Mouse (Mus musculus) liver, embryonic 14.5 days (tissue): ENCODE data around the gene Pald1. TPM values are rescaled to one million over a fixed set of nuclear protein-coding genes. Genes with fewer than 3 reads are reported as not detected.

ENCODE experiments used
- ATAC-seq: fragments of 200-750 bp; cut with Nextera tagmentation; 2 replicates; pipeline ENCODE4 v1.8.0; 2017; ENCODE audit warnings: moderate number of reproducible peaks, mild to moderate bottlenecking, moderate library complexity; ENCODE audit not compliant: insufficient read depth
- DNase-seq, 3 experiments: peaks; one replicate each; pipeline ENCODE4 v3.0.0-alpha.2; 2012 to 2013; ENCODE audit warnings: low read depth in 3 of 3, low spot score in 3 of 3
- H3K27ac ChIP-seq: fragments of 300-500 bp; sonication (generic); 2 replicates; pipeline ENCODE4 v1.5.1; 2014; ENCODE audit warnings: moderate library complexity, mild to moderate bottlenecking, control low read depth, inconsistent platforms
- H3K27me3 ChIP-seq: fragments of 300-500 bp; sonication (generic); 2 replicates; pipeline ENCODE4 v1.6.1; 2014; ENCODE audit warnings: mild to moderate bottlenecking, low read length, moderate library complexity; ENCODE audit not compliant: control insufficient read depth, insufficient read depth
- H3K36me3 ChIP-seq: fragments of 300-500 bp; sonication (generic); replicated peaks from 2 replicates; pipeline ENCODE4 v1.6.1; 2014; ENCODE audit warnings: low read depth; ENCODE audit not compliant: control insufficient read depth, insufficient read depth
- H3K4me1 ChIP-seq, 2 experiments: fragments of 200-500 bp in 1 of 2; fragments of 300-500 bp in 1 of 2; sonication (generic) in 1 of 2; replicated peaks; 2 replicates each; pipeline ENCODE4 v1.6.1; 2012 to 2014; ENCODE audit warnings: antibody characterized with exemption in 1 of 2, inconsistent platforms in 1 of 2, low read length in 1 of 2; ENCODE audit not compliant: control insufficient read depth in 2 of 2, insufficient read depth in 2 of 2
- H3K4me2 ChIP-seq: fragments of 300-500 bp; sonication (generic); 2 replicates; pipeline ENCODE4 v1.6.1; 2014; ENCODE audit warnings: low read depth, mild to moderate bottlenecking, control low read depth, moderate library complexity
- H3K4me3 ChIP-seq, 2 experiments: fragments of 200-500 bp in 1 of 2; fragments of 300-500 bp in 1 of 2; sonication (generic) in 1 of 2; 2 replicates each; pipeline ENCODE4 v1.5.1; 2012 to 2014; ENCODE audit warnings: low read depth in 2 of 2, low read length in 2 of 2, mild to moderate bottlenecking in 2 of 2, control low read depth in 1 of 2, inconsistent platforms in 1 of 2, moderate library complexity in 1 of 2; ENCODE audit not compliant: insufficient read depth in 1 of 2
- H3K9ac ChIP-seq: fragments of 300-500 bp; sonication (generic); replicated peaks from 2 replicates; pipeline ENCODE4 v1.6.1; 2014; ENCODE audit warnings: mild to moderate bottlenecking, control low read depth, moderate library complexity
- H3K9me3 ChIP-seq: fragments of 300-500 bp; sonication (generic); 2 replicates; pipeline ENCODE4 v1.6.1; 2016; ENCODE audit warnings: low read length, mixed read lengths; ENCODE audit not compliant: control insufficient read depth
- CTCF ChIP-seq: IDR thresholded peaks from 2 replicates; pipeline ENCODE4 v1.5.1; 2016; ENCODE audit warnings: antibody characterized with exemption, low read depth, control low read depth
- EP300 ChIP-seq: IDR thresholded peaks from 2 replicates; pipeline ENCODE4 v1.6.1; 2016; ENCODE audit warnings: antibody characterized with exemption, low read depth
- WGBS: fragments of 180-500 bp; shearing (Covaris S2); extraction: QIAGEN DNeasy Blood & Tissue Kit; methylation state at CpG from one replicate; pipeline ENCODE4 v1.1.7; 2014; ENCODE audit not compliant: insufficient replicate concordance; 5-methylcytosine and 5-hydroxymethylcytosine counted together
- polyA plus RNA-seq, 2 experiments: library from polyadenylated mRNA; depleted of rRNA in 1 of 2; stranded (reverse) in 1 of 2; unstranded in 1 of 2; fragments of >200 nt; fragmentation: Nextera tagmentation in 1 of 2; extraction: Ambion mirVana in 1 of 2; gene quantifications; 2 replicates each; pipeline versions ENCODE4 v1.2.1 to v1.2.3; 2012 to 2014

Pald1 gene
- polyA plus RNA-seq, 2 experiments = 4.0 to 4.4 TPM

- H3K9me3 ChIP-seq = no peaks in the 10 kb centered on the region
- peaks cover 0 to 10% of the 10 kb centered on the region in 2 experiments; a peak in 2 of 4 replicates for H3K4me1 ChIP-seq
- no peak overlapping the region for H3K27ac ChIP-seq
- no peaks in the 10 kb centered on the region for H3K27me3 ChIP-seq
- TF ChIP-seq EP300 (no peak), CTCF (no peak)
- H3K36me3 ChIP-seq = no peaks in the 10 kb centered on the region
- DNase-seq (no peak), ATAC-seq (no peak)
- no peak overlapping the region for H3K9ac ChIP-seq
- no peak overlapping the region for H3K4me2 ChIP-seq
- H3K4me3 ChIP-seq = no peak overlapping the region
- 61% methylated on average over 5 of the region's 5 CpGs for WGBS
Measured at GRCm38 (mm10) chr10:61369755-61370154, 13.6 kb downstream of the Pald1 start.

DNA sequence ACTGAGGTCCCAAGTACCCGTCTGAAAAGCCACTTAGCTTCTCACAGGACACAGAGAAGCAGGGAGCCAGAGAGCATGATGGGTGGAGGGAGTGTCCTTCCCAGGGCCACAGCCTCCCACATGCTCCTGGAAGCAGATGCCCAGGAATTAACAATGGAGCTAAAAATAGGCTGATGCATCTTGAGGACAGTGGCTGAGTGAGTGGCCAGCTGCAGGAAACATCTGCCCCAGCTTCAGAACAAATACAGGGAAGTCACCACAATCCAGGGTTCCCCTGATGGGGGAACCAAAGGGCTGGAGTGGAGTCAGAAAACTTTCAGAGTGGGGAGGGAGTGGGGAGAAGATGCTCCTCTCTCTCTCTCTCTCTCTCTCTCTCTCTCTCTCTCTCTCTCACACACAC lies 17.4 kb downstream of the Pald1 start:
- H3K36me3 ChIP-seq = no peaks in the 10 kb centered on the region
- TF ChIP-seq CTCF (peak; percentile 12; the same call in 1 of the 2 replicates), EP300 (no peak)
- no peaks in the 10 kb centered on the region for H3K9me3 ChIP-seq
- H3K27ac ChIP-seq = no peak overlapping the region
- H3K4me3 ChIP-seq = no peak overlapping the region
- no peaks in the 10 kb centered on the region for H3K4me1 ChIP-seq
- ATAC-seq (no peak), DNase-seq (no peak)
- no peak overlapping the region for H3K4me2 ChIP-seq
- no peaks in the 10 kb centered on the region for H3K27me3 ChIP-seq
- H3K9ac ChIP-seq = no peak overlapping the region
- WGBS = 33% methylated on average over 1 of the region's 1 CpGs

DNA sequence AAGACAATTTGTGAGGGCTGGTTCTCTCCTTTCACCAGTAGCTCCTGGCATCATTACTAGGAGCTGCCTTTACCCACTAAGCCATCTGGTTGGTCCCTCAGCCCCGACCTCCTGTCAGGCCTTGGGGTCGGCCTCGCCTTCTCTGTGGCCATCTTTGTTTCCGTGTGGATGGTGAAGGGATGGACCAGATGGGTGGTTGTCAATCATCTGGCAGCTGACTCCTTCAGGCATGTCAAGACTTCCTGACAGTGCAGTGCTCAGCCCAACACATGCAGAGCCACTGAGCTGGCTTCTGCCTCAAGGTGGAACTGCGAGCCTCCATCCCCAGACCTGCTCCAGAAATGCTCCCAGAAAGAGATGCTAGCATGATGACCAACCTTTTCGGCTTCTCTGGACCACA lies 18.9 kb downstream of the Pald1 start:
- Histone ChIP-seq H3K4me3 (no peak overlapping the region), H3K36me3 (no peaks in the 10 kb centered on the region), H3K4me2 (no peak overlapping the region), H3K27ac (no peak overlapping the region), H3K9me3 (no peaks in the 10 kb centered on the region), H3K4me1 (no peaks in the 10 kb centered on the region), H3K9ac (no peak overlapping the region), H3K27me3 (no peaks in the 10 kb centered on the region)
- DNase-seq = no peak
- WGBS = 62% methylated on average over 6 of the region's 6 CpGs
- TF ChIP-seq CTCF = no peak
- no peak for TF ChIP-seq EP300
- no peak for ATAC-seq

- Histone ChIP-seq H3K4me1 (no peaks in the 10 kb centered on the region), H3K4me3 (no peak overlapping the region), H3K27ac (no peak overlapping the region), H3K36me3 (no peaks in the 10 kb centered on the region), H3K9me3 (no peaks in the 10 kb centered on the region), H3K27me3 (no peaks in the 10 kb centered on the region), H3K9ac (no peak overlapping the region), H3K4me2 (no peak overlapping the region)
- ATAC-seq (no peak), DNase-seq (no peak)
- 61% methylated on average over 8 of the region's 8 CpGs for WGBS
- TF ChIP-seq CTCF = no peak
- TF ChIP-seq EP300 = no peak
Measured at GRCm38 (mm10) chr10:61362992-61363391, 20.3 kb downstream of the Pald1 start.

- Histone ChIP-seq H3K9me3 (no peaks in the 10 kb centered on the region), H3K4me3 (no peak overlapping the region), H3K36me3 (no peaks in the 10 kb centered on the region), H3K27ac (no peak overlapping the region), H3K4me1 (no peaks in the 10 kb centered on the region), H3K4me2 (no peak overlapping the region), H3K9ac (no peak overlapping the region), H3K27me3 (no peaks in the 10 kb centered on the region)
- TF ChIP-seq CTCF = no peak
- TF ChIP-seq EP300 = no peak
- DNase-seq = no peak
- no peak for ATAC-seq
- WGBS = 72% methylated on average over 9 of the region's 9 CpGs
Measured at GRCm38 (mm10) chr10:61362483-61362882, 20.8 kb downstream of the Pald1 start.

DNA sequence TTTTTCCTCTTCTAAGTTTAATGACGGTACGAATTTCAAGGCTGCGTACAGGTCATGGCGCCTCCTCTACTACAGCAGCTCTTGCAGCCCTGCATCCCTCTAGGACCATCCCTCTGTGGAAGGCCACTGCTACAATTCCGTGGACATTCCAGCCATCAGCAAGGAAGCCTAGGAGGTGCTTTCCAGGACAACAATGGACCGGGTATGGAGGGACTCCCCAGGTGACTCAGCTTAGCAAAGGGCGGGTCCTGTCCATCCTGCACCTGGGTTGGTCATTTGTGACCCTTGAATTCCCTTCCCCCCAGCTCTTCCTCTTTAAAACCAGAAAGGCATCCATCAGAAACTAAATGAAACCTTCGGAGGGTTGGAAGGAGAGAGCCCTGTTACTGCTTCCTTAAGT lies 22.7 kb downstream of the Pald1 start:
- Histone ChIP-seq H3K4me2 (no peak overlapping the region), H3K9me3 (no peaks in the 10 kb centered on the region), H3K4me3 (no peak overlapping the region), H3K4me1 (no peaks in the 10 kb centered on the region), H3K9ac (no peak overlapping the region), H3K27ac (no peak overlapping the region), H3K27me3 (no peaks in the 10 kb centered on the region), H3K36me3 (no peaks in the 10 kb centered on the region)
- no peak for TF ChIP-seq CTCF
- no peak for TF ChIP-seq EP300
- WGBS = 76% methylated on average over 8 of the region's 8 CpGs
- ATAC-seq (no peak), DNase-seq (no peak)
